Mouse (Mus musculus) megakaryocyte, embryonic 14.5 days (primary cell): ENCODE results near the gene Pgpep1.

ENCODE experiments used
- FLI1 ChIP-seq: IDR thresholded peaks from 2 replicates; pipeline ENCODE4 v1.6.1; 2012; ENCODE audit warnings: low read length, inconsistent platforms, mixed read lengths
- GATA1 ChIP-seq: IDR thresholded peaks from 3 replicates; pipeline ENCODE4 v1.6.1; 2012; ENCODE audit warnings: mixed read lengths, low read length, inconsistent platforms, borderline replicate concordance

- TF ChIP-seq FLI1: no peak
- TF ChIP-seq GATA1: no peak
These were observed 12.6 kb downstream of the Pgpep1 start for GRCm38 (mm10) chr8:70647343-70648163.
